Mouse (Mus musculus): ENCODE data around the gene Mettl13. TPM values are rescaled to one million over a fixed set of nuclear protein-coding genes. Genes with fewer than 3 reads are reported as not detected.

The Mettl13 gene
- total and polyA plus RNA-seq, 3 experiments = 4.1 to 5.4 (median 4.5) TPM

DNA sequence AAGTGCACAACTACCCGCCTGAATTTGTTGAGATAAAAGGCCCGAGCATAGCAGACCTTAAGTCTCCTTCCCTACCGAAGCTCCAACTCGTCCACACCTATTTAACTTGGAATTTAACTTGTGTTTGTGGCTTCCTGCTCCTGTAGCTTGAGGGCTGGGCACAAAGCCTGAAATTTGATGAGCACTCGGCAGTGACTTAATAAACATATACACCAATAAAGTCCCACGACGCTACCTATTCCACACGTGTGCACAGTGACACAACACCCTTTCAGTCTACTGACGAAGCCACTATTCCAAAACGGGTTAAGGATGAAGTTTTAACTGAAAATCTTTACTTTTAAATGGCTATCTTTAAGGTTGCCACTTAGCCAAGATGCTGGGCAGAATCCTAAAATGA, 744 bp downstream of the Mettl13 start:
- WGBS = 2% methylated on average over 10 of the region's 10 CpGs
- Histone ChIP-seq H3K4me3 (peak overlapping the region; percentile 67), H3K27me3 (ENCODE audit: control insufficient read depth, insufficient read depth, low read length) (no peaks in the 10 kb centered on the region), H3K4me1 (ENCODE audit: control insufficient read depth, insufficient read depth, low read length) (no peaks in the 10 kb centered on the region), H3K79me2 (replicated peaks; ENCODE audit: control insufficient read depth, insufficient read depth, low read length) (no peaks in the 10 kb centered on the region), H3K27ac (peak overlapping the region; percentile 67), H3K36me3 (ENCODE audit: control insufficient read depth, insufficient read depth, low read length) (no peaks in the 10 kb centered on the region), H3K9ac (ENCODE audit: low read depth, low read length) (peak overlapping the region; percentile 74)
- TF ChIP-seq CTCF (IDR thresholded peaks at IDR 0.05) (no peak), POLR2A (IDR thresholded peaks at IDR 0.05; ENCODE audit: insufficient read depth, low read depth, low read length) (no peak), EP300 (IDR thresholded peaks at IDR 0.05; ENCODE audit: insufficient read depth, low read depth, low read length) (no peak)
- intact Hi-C loops (cut with DNase I) = loop anchor here (5.0 to 10.0 kb wide), 4 partner anchors 195 to 1380 kb away; partner anchors contain the start of genes 4930558K02Rik, Prrc2c, Scyl3 and Suco
- no peak for DNase-seq

- H3K4me3 ChIP-seq = no peak overlapping the region
- TF ChIP-seq CTCF (IDR thresholded peaks at IDR 0.05) = no peak
- no peaks in the 10 kb centered on the region for H3K79me2 ChIP-seq (replicated peaks; ENCODE audit: control insufficient read depth, insufficient read depth, low read length)
- H3K27ac ChIP-seq = no peak overlapping the region
- 21% methylated on average over 1 of the region's 1 CpGs for WGBS
- no peak for DNase-seq
- no peaks in the 10 kb centered on the region; the same call in 1 of the 2 replicates for H3K36me3 ChIP-seq (ENCODE audit: control insufficient read depth, insufficient read depth, low read length)
- no peaks in the 10 kb centered on the region for H3K4me1 ChIP-seq (ENCODE audit: control insufficient read depth, insufficient read depth, low read length)
- intact Hi-C loops (cut with DNase I) = loop anchor here (10.0 kb wide), 1 partner anchor 568 kb away; the partner anchor contains the start of gene 4930558K02Rik
- H3K9ac ChIP-seq (ENCODE audit: low read depth, low read length) = no peak overlapping the region
- no peaks in the 10 kb centered on the region for H3K27me3 ChIP-seq (ENCODE audit: control insufficient read depth, insufficient read depth, low read length)
These were observed 5.1 kb downstream of the Mettl13 start for GRCm38 (mm10) chr1:162543231-162543630.

- Histone ChIP-seq H3K27ac (no peak overlapping the region), H3K79me2 (replicated peaks; ENCODE audit: control insufficient read depth, insufficient read depth, low read length) (no peaks in the 10 kb centered on the region), H3K27me3 (ENCODE audit: control insufficient read depth, insufficient read depth, low read length) (no peaks in the 10 kb centered on the region), H3K9ac (ENCODE audit: low read depth, low read length) (no peak overlapping the region), H3K36me3 (ENCODE audit: control insufficient read depth, insufficient read depth, low read length) (no peaks in the 10 kb centered on the region; the same call in 1 of the 2 replicates), H3K4me1 (ENCODE audit: control insufficient read depth, insufficient read depth, low read length) (no peaks in the 10 kb centered on the region), H3K4me3 (no peak overlapping the region)
- WGBS = 88% methylated on average over 14 of the region's 14 CpGs
- TF ChIP-seq EP300 (IDR thresholded peaks at IDR 0.05; ENCODE audit: insufficient read depth, low read depth, low read length) (no peak), POLR2A (IDR thresholded peaks at IDR 0.05; ENCODE audit: insufficient read depth, low read depth, low read length) (no peak), CTCF (IDR thresholded peaks at IDR 0.05) (no peak)
- intact Hi-C loops (cut with DNase I) = loop anchor here (10.0 kb wide), 1 partner anchor 179 kb away; no protein-coding TSS in a partner anchor
- DNase-seq = no peak
These were observed 14.4 kb downstream of the Mettl13 start for GRCm38 (mm10) chr1:162533766-162534560.

- TF ChIP-seq EP300 (IDR thresholded peaks at IDR 0.05; ENCODE audit: insufficient read depth, low read depth, low read length) (no peak), POLR2A (IDR thresholded peaks at IDR 0.05; ENCODE audit: insufficient read depth, low read depth, low read length) (no peak), CTCF (IDR thresholded peaks at IDR 0.05) (no peak)
- intact Hi-C loops (cut with DNase I) = loop anchor here (10.0 kb wide), 1 partner anchor 178 kb away; no protein-coding TSS in a partner anchor
- 79% methylated on average over 4 of the region's 4 CpGs for WGBS
These were observed 16.0 kb downstream of the Mettl13 start for GRCm38 (mm10) chr1:162532330-162532729.

DNA sequence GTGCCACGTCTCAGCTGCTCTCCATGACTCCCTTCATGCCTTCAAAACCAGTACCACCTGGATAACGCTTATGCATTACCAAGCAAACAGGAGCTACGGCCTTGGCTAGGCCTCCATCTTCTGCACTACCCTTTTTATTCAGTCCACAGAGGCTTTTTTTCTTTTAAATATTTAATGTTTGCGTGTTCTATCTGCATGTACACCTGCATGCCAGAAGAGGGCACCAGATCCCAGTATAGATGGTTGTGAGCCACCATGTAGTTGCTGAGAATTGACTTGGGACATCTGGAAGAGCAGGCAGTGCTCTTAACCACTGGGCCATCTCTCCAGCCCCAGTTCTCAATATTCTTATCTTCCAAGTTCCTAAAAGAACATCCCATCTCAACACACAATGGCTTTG, 16.8 kb downstream of the Mettl13 start:
- Histone ChIP-seq H3K4me1 (ENCODE audit: control insufficient read depth, insufficient read depth, low read length) (no peaks in the 10 kb centered on the region), H3K9ac (ENCODE audit: low read depth, low read length) (no peak overlapping the region), H3K79me2 (replicated peaks; ENCODE audit: control insufficient read depth, insufficient read depth, low read length) (no peaks in the 10 kb centered on the region), H3K36me3 (ENCODE audit: control insufficient read depth, insufficient read depth, low read length) (no peaks in the 10 kb centered on the region; the same call in 1 of the 2 replicates), H3K27ac (no peak overlapping the region), H3K4me3 (no peak overlapping the region), H3K27me3 (ENCODE audit: control insufficient read depth, insufficient read depth, low read length) (no peaks in the 10 kb centered on the region)
- TF ChIP-seq POLR2A (IDR thresholded peaks at IDR 0.05; ENCODE audit: insufficient read depth, low read depth, low read length) = no peak
- TF ChIP-seq CTCF (IDR thresholded peaks at IDR 0.05) = peak; percentile 68
- intact Hi-C loops (cut with DNase I) = loop anchor here (10.0 kb wide), 1 partner anchor 177 kb away; no protein-coding TSS in a partner anchor
- no peak for DNase-seq
- WGBS = 79% methylated on average over 4 of the region's 4 CpGs

More at GRCm38 (mm10) chr1:162532330-162532729, 16.0 kb downstream of the Mettl13 start:
- no peak overlapping the region for H3K4me3 ChIP-seq
- no peaks in the 10 kb centered on the region for H3K79me2 ChIP-seq (replicated peaks; ENCODE audit: control insufficient read depth, insufficient read depth, low read length)
- no peak for DNase-seq
- H3K27ac ChIP-seq = no peak overlapping the region
- no peak overlapping the region for H3K9ac ChIP-seq (ENCODE audit: low read depth, low read length)
- no peaks in the 10 kb centered on the region for H3K4me1 ChIP-seq (ENCODE audit: control insufficient read depth, insufficient read depth, low read length)
- H3K27me3 ChIP-seq (ENCODE audit: control insufficient read depth, insufficient read depth, low read length) = no peaks in the 10 kb centered on the region
- H3K36me3 ChIP-seq (ENCODE audit: control insufficient read depth, insufficient read depth, low read length) = no peaks in the 10 kb centered on the region; the same call in 1 of the 2 replicates

DNA sequence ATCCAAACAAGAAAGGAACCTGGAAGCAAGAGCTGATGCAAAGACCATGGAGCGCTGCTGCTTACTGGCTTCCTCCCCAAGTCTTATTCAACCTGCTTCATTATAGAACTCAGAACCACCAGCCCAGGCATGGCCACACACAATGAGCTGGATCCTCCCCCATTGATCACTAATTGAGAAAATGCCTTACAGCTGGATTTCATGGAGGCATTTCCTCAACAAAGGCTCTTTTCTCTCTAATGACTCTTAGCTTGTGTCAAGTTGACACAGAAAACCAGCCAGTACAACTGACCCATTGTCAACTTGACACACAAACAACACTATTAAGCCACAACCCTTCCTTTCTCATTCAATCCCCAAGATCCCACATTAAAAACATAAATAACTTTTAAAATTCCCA, 17.7 kb downstream of the Mettl13 start:
- no peak for TF ChIP-seq CTCF (IDR thresholded peaks at IDR 0.05)
- TF ChIP-seq POLR2A (IDR thresholded peaks at IDR 0.05; ENCODE audit: insufficient read depth, low read depth, low read length) = no peak
- TF ChIP-seq EP300 (IDR thresholded peaks at IDR 0.05; ENCODE audit: insufficient read depth, low read depth, low read length) = no peak
- Histone ChIP-seq H3K9ac (ENCODE audit: low read depth, low read length) (no peak overlapping the region), H3K79me2 (replicated peaks; ENCODE audit: control insufficient read depth, insufficient read depth, low read length) (no peaks in the 10 kb centered on the region), H3K36me3 (ENCODE audit: control insufficient read depth, insufficient read depth, low read length) (no peaks in the 10 kb centered on the region), H3K4me3 (no peak overlapping the region), H3K27ac (no peak overlapping the region), H3K4me1 (ENCODE audit: control insufficient read depth, insufficient read depth, low read length) (no peaks in the 10 kb centered on the region), H3K27me3 (ENCODE audit: control insufficient read depth, insufficient read depth, low read length) (no peaks in the 10 kb centered on the region)
- DNase-seq = no peak
- 93% methylated on average over 1 of the region's 1 CpGs for WGBS
- intact Hi-C loops (cut with DNase I) = loop anchor here (10.0 kb wide), 1 partner anchor 176 kb away; no protein-coding TSS in a partner anchor
